Mouse (Mus musculus) forebrain, embryonic 14.5 days (tissue): Measurements from ENCODE around the gene Rab42. TPM values are rescaled to one million over a fixed set of nuclear protein-coding genes. Genes with fewer than 3 reads are reported as not detected.
"Not testable (repeated sequence)": the region's sequence is repeated elsewhere in the genome, so short reads cannot be mapped to it uniquely, and the experiment has no call there.

ENCODE experiments used
- ATAC-seq: fragments of 200-750 bp; cut with Nextera tagmentation; 2 replicates; pipeline ENCODE4 v1.8.0; 2017; ENCODE audit warnings: mild to moderate bottlenecking, moderate library complexity
- DNase-seq: peaks from one replicate; pipeline ENCODE4 v3.0.0-alpha.2; 2015; ENCODE audit warnings: low spot score
- H3K27ac ChIP-seq: fragments of 300-500 bp; sonication (generic); 2 replicates; pipeline ENCODE4 v1.5.1; 2014; ENCODE audit warnings: low read depth, mild to moderate bottlenecking, control low read depth, low read length, moderate library complexity
- H3K27me3 ChIP-seq: fragments of 300-500 bp; sonication (generic); replicated peaks from 2 replicates; pipeline ENCODE4 v1.6.1; 2014; ENCODE audit warnings: low read length, control low read depth, mixed read lengths; ENCODE audit not compliant: control insufficient read depth, insufficient read depth
- H3K36me3 ChIP-seq: fragments of 300-500 bp; sonication (generic); 2 replicates; pipeline ENCODE4 v1.6.1; 2014; ENCODE audit warnings: low read length, control low read depth; ENCODE audit not compliant: control insufficient read depth, insufficient read depth
- H3K4me1 ChIP-seq: fragments of 300-500 bp; sonication (generic); 2 replicates; pipeline ENCODE4 v1.6.1; 2014; ENCODE audit warnings: antibody characterized with exemption, low read length, control low read depth; ENCODE audit not compliant: control insufficient read depth, insufficient read depth
- H3K4me2 ChIP-seq: fragments of 300-500 bp; sonication (generic); 2 replicates; pipeline ENCODE4 v1.6.1; 2014; ENCODE audit warnings: mild to moderate bottlenecking, control low read depth, low read length
- H3K4me3 ChIP-seq: fragments of 300-500 bp; sonication (generic); 2 replicates; pipeline ENCODE4 v1.5.1; 2014; ENCODE audit warnings: low read depth, low read length, control low read depth
- H3K9ac ChIP-seq: fragments of 300-500 bp; sonication (generic); 2 replicates; pipeline ENCODE4 v1.6.1; 2014; ENCODE audit warnings: mild to moderate bottlenecking, low read length, control low read depth, moderate library complexity
- H3K9me3 ChIP-seq: fragments of 300-500 bp; sonication (generic); replicated peaks from 2 replicates; pipeline ENCODE4 v1.6.1; 2016; ENCODE audit warnings: low read length, control low read depth, mixed read lengths; ENCODE audit not compliant: control insufficient read depth
- WGBS: fragments of 180-500 bp; shearing (Covaris S2); extraction: QIAGEN DNeasy Blood & Tissue Kit; methylation state at CpG from one replicate; pipeline ENCODE4 v1.1.7; 2014; 5-methylcytosine and 5-hydroxymethylcytosine counted together
- polyA plus RNA-seq: library from polyadenylated mRNA; unstranded; fragments of >200 nt; fragmentation: Nextera tagmentation; extraction: Ambion mirVana; gene quantifications from 2 replicates; pipeline ENCODE4 v1.2.1, GENCODE M21; 2014

Gene Rab42
- polyA plus RNA-seq, 1 experiment from 2014 or later: 0.79 TPM

GRCm38 (mm10) chr4:132295696-132296390, 7.3 kb downstream of the Rab42 start:
- H3K4me1 ChIP-seq: no peaks in the 10 kb centered on the region
- H3K36me3 ChIP-seq: peaks cover 37% of the 10 kb centered on the region
- ATAC-seq (no peak), DNase-seq (no peak)
- H3K4me3 ChIP-seq: no peak overlapping the region
- H3K9me3 ChIP-seq: no peaks in the 10 kb centered on the region
- H3K27me3 ChIP-seq: no peaks in the 10 kb centered on the region
- H3K27ac ChIP-seq: no peak overlapping the region
- WGBS: 49% methylated on average over 8 of the region's 8 CpGs
- H3K9ac ChIP-seq: no peak overlapping the region
- H3K4me2 ChIP-seq: no peak overlapping the region

GRCm38 (mm10) chr4:132293682-132294240, 9.4 kb downstream of the Rab42 start:
- Histone ChIP-seq H3K4me1 (no peaks in the 10 kb centered on the region), H3K27me3 (no peaks in the 10 kb centered on the region), H3K27ac (no peak overlapping the region), H3K9ac (no peak overlapping the region), H3K4me2 (no peak overlapping the region), H3K4me3 (no peak overlapping the region), H3K36me3 (peaks cover 45% of the 10 kb centered on the region), H3K9me3 (no peaks in the 10 kb centered on the region)
- WGBS: 86% methylated on average over 7 of the region's 7 CpGs
- ATAC-seq (no peak), DNase-seq (no peak)

- peak; percentile 52 for DNase-seq
- no peak overlapping the region for H3K27ac ChIP-seq
- no peak for ATAC-seq
- H3K36me3 ChIP-seq: peaks cover 45% of the 10 kb centered on the region
- H3K4me1 ChIP-seq: no peaks in the 10 kb centered on the region
- 55% methylated on average over 4 of the region's 4 CpGs for WGBS
- no peak overlapping the region for H3K4me2 ChIP-seq
- H3K27me3 ChIP-seq: no peaks in the 10 kb centered on the region
- no peak overlapping the region for H3K9ac ChIP-seq
- no peaks in the 10 kb centered on the region for H3K9me3 ChIP-seq
- no peak overlapping the region for H3K4me3 ChIP-seq
Measured at GRCm38 (mm10) chr4:132292988-132293387, 10.2 kb downstream of the Rab42 start.

GRCm38 (mm10) chr4:132291624-132292335, 11.4 kb downstream of the Rab42 start:
- no peaks in the 10 kb centered on the region for H3K27me3 ChIP-seq
- no peak overlapping the region for H3K4me2 ChIP-seq
- no peaks in the 10 kb centered on the region for H3K9me3 ChIP-seq
- no peak overlapping the region for H3K4me3 ChIP-seq
- peaks cover 45% of the 10 kb centered on the region for H3K36me3 ChIP-seq
- H3K27ac ChIP-seq: no peak overlapping the region
- DNase-seq (no peak), ATAC-seq (no peak)
- 83% methylated on average over 12 of the region's 12 CpGs for WGBS
- no peaks in the 10 kb centered on the region for H3K4me1 ChIP-seq
- no peak overlapping the region for H3K9ac ChIP-seq

GRCm38 (mm10) chr4:132291056-132291455, 12.1 kb downstream of the Rab42 start:
- H3K4me1 ChIP-seq: no peaks in the 10 kb centered on the region
- no peak overlapping the region for H3K4me2 ChIP-seq
- no peak overlapping the region for H3K4me3 ChIP-seq
- no peaks in the 10 kb centered on the region for H3K9me3 ChIP-seq
- WGBS: 96% methylated on average over 4 of the region's 4 CpGs
- H3K27me3 ChIP-seq: no peaks in the 10 kb centered on the region
- no peak overlapping the region for H3K27ac ChIP-seq
- DNase-seq (no peak), ATAC-seq (no peak)
- peaks cover 49% of the 10 kb centered on the region for H3K36me3 ChIP-seq
- no peak overlapping the region for H3K9ac ChIP-seq

- not testable (repeated sequence) for H3K27me3 ChIP-seq, H3K9me3 ChIP-seq, H3K27ac ChIP-seq, H3K4me2 ChIP-seq, ATAC-seq, H3K4me1 ChIP-seq, H3K9ac ChIP-seq, H3K4me3 ChIP-seq, DNase-seq
- H3K36me3 ChIP-seq: peaks cover 58% of the 10 kb centered on the region
- 91% methylated on average over 2 of the region's 5 CpGs for WGBS
Measured at GRCm38 (mm10) chr4:132288840-132289239, 14.3 kb downstream of the Rab42 start.

- no peaks in the 10 kb centered on the region for H3K27me3 ChIP-seq
- peaks cover 3% of the 10 kb centered on the region; the same call in 1 of the 2 replicates for H3K36me3 ChIP-seq
- WGBS: 91% methylated on average over 3 of the region's 3 CpGs
- H3K4me2 ChIP-seq: 0 out of 2 replicates have a peak overlapping the region, but pooled peaks have one; percentile 12
- no peak overlapping the region for H3K4me3 ChIP-seq
- H3K9me3 ChIP-seq: no peaks in the 10 kb centered on the region
- no peak for ATAC-seq
- no peak overlapping the region for H3K27ac ChIP-seq
- DNase-seq: no peak
- H3K4me1 ChIP-seq: peaks cover 9% of the 10 kb centered on the region
- H3K9ac ChIP-seq: no peak overlapping the region
Measured at GRCm38 (mm10) chr4:132275949-132276348, 27.2 kb downstream of the Rab42 start.

GRCm38 (mm10) chr4:132274156-132274862, 28.9 kb downstream of the Rab42 start, which contains the start of gene Taf12:
Gene Taf12 (plus strand): TSS chr4:132274375.
- no peaks in the 10 kb centered on the region for H3K9me3 ChIP-seq
- peak within 1 kb of the TSS; percentile 89 for H3K4me2 ChIP-seq
- H3K4me3 ChIP-seq: peak within 1 kb of the TSS; percentile 71
- peak within 1 kb of the TSS; percentile 83 for H3K27ac ChIP-seq
- peaks cover 9% of the 10 kb centered on the region for H3K4me1 ChIP-seq
- DNase-seq (peak; percentile 97), ATAC-seq (peak; percentile 88)
- H3K36me3 ChIP-seq: no peaks in the 10 kb centered on the region
- under 1% methylated on average over 48 of the region's 48 CpGs for WGBS
- H3K9ac ChIP-seq: peak within 1 kb of the TSS; percentile 94
- no peaks in the 10 kb centered on the region for H3K27me3 ChIP-seq
